Comparison of ENCODE assay signal across 21 mouse cellular contexts in genomic region chr9:30581271-30581821, GRCm38 (mm10).
A peak's percentile ranks its signal among the peaks of the same experiment; 100 is the strongest.
DNase-seq lines count a peak whose midpoint lies in the region; ATAC-seq lines count a peak whose summit lies in the region.
"Had no signal": no experiment of that assay in that cellular context is flagged by ENCODE, and none has a peak within 500 bp of the region (broad histone marks: within the 10 kb centered on the region; RNA-seq: fewer than 3 reads in every experiment).

No protein-coding gene starts in this region.

- no peak overlapping the region for H3K9ac ChIP-seq in heart, embryonic 11.5 days (ENCODE audit: low read depth, low read length)
- H3K9ac ChIP-seq: embryonic facial prominence, embryonic 15.5 days; forebrain, postnatal 0 days; hindbrain, embryonic 15.5 days; limb, embryonic 13.5 days; liver, embryonic 12.5 days; midbrain, embryonic 12.5 days had no signal

- WGBS in heart, embryonic 11.5 days (ENCODE audit: insufficient replicate concordance): 66% methylated on average over 9 of the region's 9 CpGs

- no peak overlapping the region for H3K4me2 ChIP-seq in heart, embryonic 11.5 days
- H3K4me2 ChIP-seq: embryonic facial prominence, embryonic 15.5 days; hindbrain, embryonic 15.5 days; limb, embryonic 13.5 days; liver, embryonic 12.5 days; midbrain, embryonic 12.5 days had no signal

- no peaks in the 10 kb centered on the region for H3K9me3 ChIP-seq in heart, embryonic 11.5 days (replicated peaks; ENCODE audit: control insufficient read depth, low read length)
- H3K9me3 ChIP-seq: embryonic facial prominence, embryonic 15.5 days; hindbrain, embryonic 15.5 days; limb, embryonic 13.5 days; liver, embryonic 12.5 days; midbrain, embryonic 12.5 days had no signal

- no peak for ATAC-seq in heart, embryonic 11.5 days (replicated peaks; ENCODE audit: insufficient number of reproducible peaks, low FRiP score, low TSS enrichment)
- ATAC-seq: forebrain, postnatal 0 days; liver, embryonic 12.5 days had no signal

- H3K36me3 ChIP-seq in heart, embryonic 11.5 days (ENCODE audit: control insufficient read depth, insufficient read depth, low read length): no peaks in the 10 kb centered on the region
- H3K36me3 ChIP-seq: embryonic facial prominence, embryonic 15.5 days; hindbrain, embryonic 15.5 days; limb, embryonic 13.5 days; liver, embryonic 12.5 days; midbrain, embryonic 12.5 days had no signal

- no peak overlapping the region for H3K27ac ChIP-seq in heart, embryonic 11.5 days (ENCODE audit: low read depth, low read length)
- H3K27ac ChIP-seq: embryonic facial prominence, embryonic 15.5 days; hindbrain, embryonic 15.5 days; limb, embryonic 13.5 days; liver, embryonic 12.5 days; midbrain, embryonic 12.5 days had no signal

- H3K4me1 ChIP-seq in heart, embryonic 11.5 days (ENCODE audit: control insufficient read depth, insufficient read depth, low read length): peaks cover 5% of the 10 kb centered on the region; the same call in 1 of the 2 replicates
- H3K4me1 ChIP-seq: embryonic facial prominence, embryonic 15.5 days; hindbrain, embryonic 15.5 days; liver, embryonic 12.5 days; midbrain, embryonic 12.5 days had no signal

- H3K4me3 ChIP-seq in heart, embryonic 11.5 days (ENCODE audit: low read depth, low read length): no peak overlapping the region
- H3K4me3 ChIP-seq: embryonic facial prominence, embryonic 15.5 days; hindbrain, embryonic 15.5 days; limb, embryonic 13.5 days; liver, embryonic 12.5 days; midbrain, embryonic 12.5 days had no signal

- no peaks in the 10 kb centered on the region for H3K27me3 ChIP-seq in heart, embryonic 11.5 days (ENCODE audit: control insufficient read depth, insufficient read depth, low read length)
- H3K27me3 ChIP-seq: embryonic facial prominence, embryonic 15.5 days; hindbrain, embryonic 15.5 days; limb, embryonic 13.5 days; liver, embryonic 12.5 days; midbrain, embryonic 12.5 days had no signal

- peak; percentile 52 for DNase-seq in gastrocnemius, adult 18-20 months (ENCODE audit: low spot score)
- no peak for DNase-seq in gastrocnemius, postnatal 4 days (ENCODE audit: low spot score in 2 of 2)
- peak; percentile 55 for DNase-seq in heart, adult 8-10 months (ENCODE audit: low spot score)
- DNase-seq in 3T3-L1 (ENCODE audit: low read depth, low spot score): peak; percentile 80
- DNase-seq in adrenal gland, postnatal 14 days: peak; percentile 31
- DNase-seq in frontal cortex, postnatal 14 days (ENCODE audit: low spot score in 2 of 2): no peak
- no peak for DNase-seq in frontal cortex, postnatal 25 days (ENCODE audit: low spot score in 2 of 2)
- DNase-seq: cerebellum, adult 11 months; cerebellum, adult 9-11 months; forebrain, postnatal 0 days; gastrocnemius, postnatal 14 days; kidney, adult 9 months; kidney, postnatal 36 days; layer of hippocampus, postnatal 36 days; lung, adult 18-20 months had no signal

Comparison
In these comparisons a context has a peak if more than half of its experiments do, and no peak if none do; other contexts are left out.
1. DNase-seq: peak in gastrocnemius, adult 18-20 months (single experiment), heart, adult 8-10 months (single experiment), 3T3-L1 (single experiment) and adrenal gland, postnatal 14 days (single experiment); none in gastrocnemius, postnatal 4 days (0 of 2), frontal cortex, postnatal 14 days (0 of 2) and frontal cortex, postnatal 25 days (0 of 2).